Mouse (Mus musculus) lung, postnatal 36 days (tissue): ENCODE data around the gene Mrps34.

Experiments used
- DNase-seq: peaks from one replicate; pipeline ENCODE4 v3.0.0; 2022; ENCODE audit warnings: mixed read lengths

The Mrps34 gene

GRCm38 (mm10) chr17:24881738-24882440, 13.0 kb upstream of the Mrps34 start:
- peak; percentile 32 for DNase-seq

- DNase-seq = no peak
These were observed 10.5 kb upstream of the Mrps34 start for GRCm38 (mm10) chr17:24884391-24884790.

GRCm38 (mm10) chr17:24885356-24886133, 9.4 kb upstream of the Mrps34 start:
- no peak for DNase-seq

- peak; percentile 100 for DNase-seq
These were observed 8.6 kb upstream of the Mrps34 start, which contains the start of the genes Nubp2 and Spsb3 for GRCm38 (mm10) chr17:24886134-24886931. TSS of gene Nubp2 (minus strand) at chr17:24886349. TSS of gene Spsb3 (plus strand) at chr17:24886643.

- no peak for DNase-seq
These were observed 8.0 kb upstream of the Mrps34 start for GRCm38 (mm10) chr17:24886932-24887271.

- no peak for DNase-seq
These were observed 7.4 kb upstream of the Mrps34 start for GRCm38 (mm10) chr17:24887291-24888080.

GRCm38 (mm10) chr17:24888862-24889261, 6.1 kb upstream of the Mrps34 start:
- no peak for DNase-seq

- DNase-seq = no peak
These were observed 4.5 kb upstream of the Mrps34 start for GRCm38 (mm10) chr17:24890151-24891092.

- no peak for DNase-seq
These were observed 3.6 kb upstream of the Mrps34 start for GRCm38 (mm10) chr17:24891321-24891720.

GRCm38 (mm10) chr17:24892785-24893184, 2.1 kb upstream of the Mrps34 start:
- no peak for DNase-seq

GRCm38 (mm10) chr17:24893276-24893675, 1.6 kb upstream of the Mrps34 start:
- DNase-seq = no peak

GRCm38 (mm10) chr17:24894061-24894994, 588 bp upstream of the Mrps34 start:
- no peak for DNase-seq

- no peak for DNase-seq
These were observed 790 bp downstream of the Mrps34 start for GRCm38 (mm10) chr17:24895571-24896240.

GRCm38 (mm10) chr17:24896241-24896992, 1.5 kb downstream of the Mrps34 start, which contains the start of gene Nme3:
TSS of gene Nme3 (plus strand) at chr17:24896500.
- DNase-seq = peak; percentile 83

GRCm38 (mm10) chr17:24896993-24897269, 2.0 kb downstream of the Mrps34 start:
- no peak for DNase-seq

- no peak for DNase-seq
These were observed 2.7 kb downstream of the Mrps34 start for GRCm38 (mm10) chr17:24897600-24897999.

- no peak for DNase-seq
These were observed 3.3 kb downstream of the Mrps34 start for GRCm38 (mm10) chr17:24898041-24898854.

GRCm38 (mm10) chr17:24899153-24899552, 4.2 kb downstream of the Mrps34 start:
- DNase-seq = no peak
